Mouse (Mus musculus) bone marrow, adult 2 months (tissue): ENCODE measurements around the gene Stk10.

Experiments used
- CTCF ChIP-seq: fragments of 200-500 bp; IDR thresholded peaks from 2 replicates; pipeline ENCODE4 v1.5.1; 2011; ENCODE audit warnings: low read length, control low read depth; ENCODE audit not compliant: control insufficient read depth, insufficient read depth
- POLR2A ChIP-seq: fragments of 200-500 bp; IDR thresholded peaks from 2 replicates; pipeline ENCODE4 v1.6.1; 2011; ENCODE audit warnings: low read depth, mild to moderate bottlenecking, control low read depth, low read length, borderline replicate concordance; ENCODE audit not compliant: control insufficient read depth

GRCm38 (mm10) chr11:32566184-32566583 is 33.1 kb downstream of the Stk10 start:
- TF ChIP-seq CTCF (no peak), POLR2A (no peak)
